Mouse (Mus musculus): ENCODE results near the gene Prss33.

GRCm38 (mm10) chr17:23850028-23850427 is 14.2 kb upstream of the Prss33 start:
- TF ChIP-seq CTCF (IDR thresholded peaks at IDR 0.05; ENCODE audit: borderline replicate concordance, extremely low read depth, insufficient read depth, insufficient read length) (peak; percentile 18; the same call in 1 of the 2 replicates), POLR2A (IDR thresholded peaks at IDR 0.05; ENCODE audit: borderline replicate concordance, extremely low read depth, insufficient read depth, insufficient read length, poor library complexity, severe bottlenecking) (no peak)
